Mouse (Mus musculus) adrenal gland, adult (tissue): ENCODE results near the gene Akna.

Experiments
- DNase-seq, 2 experiments: peaks; one replicate each; pipeline ENCODE4 v3.0.0; 2022 to 2023; ENCODE audit warnings: low spot score in 1 of 2; ENCODE audit not compliant: inconsistent age in 2 of 2

The Akna gene

GRCm38 (mm10) chr4:63385253-63385652, 17.9 kb downstream of the Akna start:
- peak; percentile 70 to 72 for DNase-seq

- DNase-seq, result no peak
Measured at GRCm38 (mm10) chr4:63384262-63384661, 18.9 kb downstream of the Akna start.

- no peak for DNase-seq
Measured at GRCm38 (mm10) chr4:63383474-63383873, 19.7 kb downstream of the Akna start.

- DNase-seq, result no peak
Measured at GRCm38 (mm10) chr4:63382676-63383369, 20.3 kb downstream of the Akna start.

GRCm38 (mm10) chr4:63377483-63377882, 25.7 kb downstream of the Akna start:
- DNase-seq, result no peak

GRCm38 (mm10) chr4:63375367-63375766, 27.8 kb downstream of the Akna start:
- no peak for DNase-seq

GRCm38 (mm10) chr4:63374331-63374730, 28.8 kb downstream of the Akna start:
- no peak for DNase-seq

- DNase-seq, result no peak
Measured at GRCm38 (mm10) chr4:63373404-63373803, 29.8 kb downstream of the Akna start.

- peak in 1 of 2 experiments; percentile 67 for DNase-seq
Measured at GRCm38 (mm10) chr4:63371890-63372289, 31.3 kb downstream of the Akna start.

- DNase-seq, result no peak
Measured at GRCm38 (mm10) chr4:63370897-63371296, 32.3 kb downstream of the Akna start.

GRCm38 (mm10) chr4:63368577-63368976, 34.6 kb downstream of the Akna start:
- DNase-seq, result peak; percentile 84 to 96

GRCm38 (mm10) chr4:63362150-63362549, 41.0 kb downstream of the Akna start, which contains the start of gene Orm2:
Gene Orm2 (plus strand): TSS chr4:63362449.
- DNase-seq, result peak; percentile 59 to 78

- no peak for DNase-seq
Measured at GRCm38 (mm10) chr4:63359861-63360260, 43.3 kb downstream of the Akna start.

GRCm38 (mm10) chr4:63356981-63357570, 46.1 kb downstream of the Akna start:
- peak in 1 of 2 experiments; percentile 70 for DNase-seq

- peak; percentile 77 to 81 for DNase-seq
Measured at GRCm38 (mm10) chr4:63355877-63356665, 47.1 kb downstream of the Akna start, which contains the start of gene Orm3. Gene Orm3 (plus strand): TSS chr4:63356162.

GRCm38 (mm10) chr4:63348524-63348923, 54.6 kb downstream of the Akna start:
- peak in 1 of 2 experiments; percentile 60 for DNase-seq

- no peak for DNase-seq
Measured at GRCm38 (mm10) chr4:63346659-63347058, 56.5 kb downstream of the Akna start.

GRCm38 (mm10) chr4:63345261-63345660, 57.9 kb downstream of the Akna start:
- no peak for DNase-seq

GRCm38 (mm10) chr4:63344295-63344694, 58.9 kb downstream of the Akna start, which contains the start of gene Orm1:
Gene Orm1 (plus strand): TSS chr4:63344560.
- peak in 1 of 2 experiments; percentile 80 for DNase-seq

GRCm38 (mm10) chr4:63343608-63344007, 59.5 kb downstream of the Akna start:
- no peak for DNase-seq

- no peak for DNase-seq
Measured at GRCm38 (mm10) chr4:63342491-63342890, 60.7 kb downstream of the Akna start.
